Mouse (Mus musculus) hindlimb bud, embryonic 11.5 days (tissue): Measurements from ENCODE around the gene Dnajc22.

Experiments used
- DNase-seq: peaks from one replicate; pipeline ENCODE4 v3.0.0-alpha.2; 2012; ENCODE audit warnings: low read depth, low spot score; ENCODE audit errors: extremely low spot score

The Dnajc22 gene

GRCm38 (mm10) chr15:99114312-99115064 lies 21.5 kb downstream of the Dnajc22 start:
- DNase-seq = no peak

- DNase-seq = no peak
Observed at GRCm38 (mm10) chr15:99115065-99115423, 22.1 kb downstream of the Dnajc22 start.

- DNase-seq = no peak
Observed at GRCm38 (mm10) chr15:99116539-99116938, 23.6 kb downstream of the Dnajc22 start.

GRCm38 (mm10) chr15:99120814-99121213 lies 27.8 kb downstream of the Dnajc22 start:
- DNase-seq = no peak

GRCm38 (mm10) chr15:99122642-99123041 lies 29.7 kb downstream of the Dnajc22 start:
- no peak for DNase-seq

GRCm38 (mm10) chr15:99125711-99126080 lies 32.7 kb downstream of the Dnajc22 start, which contains the start of gene Spats2:
Gene Spats2 (plus strand): TSS chr15:99125916.
- DNase-seq = no peak

GRCm38 (mm10) chr15:99126081-99126815 lies 33.3 kb downstream of the Dnajc22 start:
- DNase-seq = peak; percentile 81

GRCm38 (mm10) chr15:99126816-99127365 lies 33.9 kb downstream of the Dnajc22 start:
- DNase-seq = no peak

- DNase-seq = no peak
Observed at GRCm38 (mm10) chr15:99127851-99128522, 35.0 kb downstream of the Dnajc22 start.

GRCm38 (mm10) chr15:99129441-99129840 lies 36.5 kb downstream of the Dnajc22 start:
- DNase-seq = no peak

GRCm38 (mm10) chr15:99129956-99130910 lies 37.3 kb downstream of the Dnajc22 start:
- no peak for DNase-seq

- no peak for DNase-seq
Observed at GRCm38 (mm10) chr15:99138389-99138788, 45.4 kb downstream of the Dnajc22 start.

- DNase-seq = no peak
Observed at GRCm38 (mm10) chr15:99139669-99140068, 46.7 kb downstream of the Dnajc22 start.

- DNase-seq = no peak
Observed at GRCm38 (mm10) chr15:99150516-99150915, 57.5 kb downstream of the Dnajc22 start.

GRCm38 (mm10) chr15:99151324-99151723 lies 58.4 kb downstream of the Dnajc22 start:
- DNase-seq = no peak

- DNase-seq = no peak
Observed at GRCm38 (mm10) chr15:99153466-99153865, 60.5 kb downstream of the Dnajc22 start.
